Mouse (Mus musculus): Measurements from ENCODE around the gene Tmcc3.
A peak's percentile ranks its signal among the peaks of the same experiment; 100 is the strongest.

Gene Tmcc3

GRCm38 (mm10) chr10:94426000-94426920, 114.5 kb downstream of the Tmcc3 start:
- DNase-seq: peak; percentile 91 to 94

- peak in 1 of 2 experiments; percentile 24 for DNase-seq
Observed at GRCm38 (mm10) chr10:94426921-94427270, 115.1 kb downstream of the Tmcc3 start.

GRCm38 (mm10) chr10:94428186-94428942, 116.6 kb downstream of the Tmcc3 start:
- DNase-seq: no peak

DNA sequence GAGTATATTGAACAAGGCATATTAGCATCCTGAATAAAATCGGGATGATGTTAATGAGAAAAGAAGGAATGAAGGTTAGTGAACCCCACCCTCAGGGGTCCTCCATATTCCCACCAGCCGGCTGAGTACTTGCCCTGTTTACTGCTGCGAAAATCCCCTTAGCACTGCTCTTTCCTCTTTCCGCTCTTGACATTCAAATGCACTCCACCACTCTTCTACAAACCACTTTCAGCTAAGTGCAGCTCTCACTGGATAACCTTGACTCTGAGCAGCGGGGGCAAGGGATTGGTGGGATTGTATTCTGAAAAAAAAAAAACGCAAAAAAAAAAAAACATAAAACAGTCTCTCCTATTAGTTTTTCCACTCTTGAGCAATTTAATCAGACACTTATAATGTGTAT, 118.8 kb downstream of the Tmcc3 start:
- DNase-seq: peak; percentile 27 to 48

GRCm38 (mm10) chr10:94432933-94433332, 121.2 kb downstream of the Tmcc3 start:
- peak; percentile 67 to 77 for DNase-seq

DNA sequence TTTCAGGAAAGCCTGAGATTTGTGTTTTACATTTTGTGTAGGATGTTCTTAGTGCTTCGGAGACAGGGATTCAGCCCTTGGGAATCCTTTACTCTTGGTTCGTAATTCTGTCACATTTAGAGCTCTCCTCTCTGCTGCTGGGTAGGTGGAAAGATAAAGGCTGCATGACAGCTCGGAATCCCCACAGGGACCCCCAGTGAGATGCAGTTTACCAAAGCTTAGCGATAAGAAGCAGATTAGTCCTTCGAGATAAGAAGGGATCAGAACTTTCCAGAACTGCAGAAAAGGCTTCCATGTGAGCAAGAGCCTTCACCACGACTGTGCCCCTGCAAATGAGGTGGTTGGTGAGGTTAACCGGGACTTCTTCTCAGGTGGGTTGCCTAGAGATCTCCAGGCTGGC, 122.2 kb downstream of the Tmcc3 start:
- no peak for DNase-seq

DNA sequence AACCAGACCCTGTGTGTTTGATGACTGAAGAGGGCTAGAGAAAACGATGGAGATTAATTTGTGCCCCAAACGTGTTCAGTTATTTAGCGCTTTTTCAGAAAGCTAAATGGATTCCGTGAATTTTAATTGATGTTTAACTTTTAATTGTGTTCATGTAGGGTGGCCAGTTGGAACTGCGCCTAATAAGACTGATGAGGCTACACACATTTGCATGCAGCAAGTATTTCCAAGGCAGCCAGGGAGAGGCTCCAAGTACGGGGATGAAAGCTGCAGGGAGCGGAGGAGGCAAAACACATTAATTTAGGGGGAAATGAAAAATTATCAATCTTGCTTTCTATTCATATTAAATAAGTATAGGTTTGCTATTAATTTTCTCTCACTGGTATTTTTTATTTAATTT, 131.0 kb downstream of the Tmcc3 start:
- no peak for DNase-seq

GRCm38 (mm10) chr10:94443453-94443852, 131.7 kb downstream of the Tmcc3 start:
- DNase-seq: no peak

- no peak for DNase-seq
Observed at GRCm38 (mm10) chr10:94445192-94445591, 133.4 kb downstream of the Tmcc3 start.

- DNase-seq: no peak
Observed at GRCm38 (mm10) chr10:94446379-94447008, 134.7 kb downstream of the Tmcc3 start.

DNA sequence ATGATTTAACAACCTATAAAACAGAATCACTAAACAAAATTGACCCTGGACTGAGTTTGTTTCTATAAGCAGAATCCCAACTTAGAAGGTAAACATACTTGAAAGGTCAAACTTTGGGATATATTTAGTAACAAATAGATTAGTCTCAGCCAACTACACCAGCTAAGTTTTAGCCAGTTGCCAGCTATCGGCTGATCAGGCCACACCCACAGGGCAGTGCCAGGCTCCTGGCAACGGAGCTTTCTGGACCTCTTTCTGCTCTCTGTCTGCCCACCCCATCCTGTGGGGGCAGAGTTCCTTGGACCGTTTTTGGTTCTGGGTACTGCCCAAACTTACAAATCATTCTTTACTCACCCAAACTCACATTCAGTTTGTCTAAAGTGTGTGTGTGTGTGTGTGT, 137.9 kb downstream of the Tmcc3 start:
- DNase-seq: peak; percentile 42 to 69

DNA sequence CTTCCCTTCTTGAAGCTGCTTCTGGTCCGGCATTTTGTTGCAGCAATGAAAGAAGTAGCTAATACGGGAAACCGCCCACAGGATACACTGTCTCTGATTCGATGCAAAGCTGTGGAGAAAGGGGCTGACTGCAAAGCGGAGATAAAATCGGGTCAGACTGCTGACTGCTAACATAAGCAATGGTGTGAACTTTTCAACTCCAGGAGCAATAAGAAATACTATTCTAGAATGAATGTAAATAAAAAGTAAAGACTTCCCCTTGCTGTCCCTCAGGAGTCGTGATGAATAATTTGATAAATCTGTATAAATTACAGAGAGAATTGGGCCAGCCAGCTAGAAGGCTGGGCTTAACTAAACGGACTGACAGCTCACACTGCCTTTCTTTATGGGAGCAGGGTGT, 139.0 kb downstream of the Tmcc3 start:
- DNase-seq: peak in 1 of 2 experiments; percentile 12

DNA sequence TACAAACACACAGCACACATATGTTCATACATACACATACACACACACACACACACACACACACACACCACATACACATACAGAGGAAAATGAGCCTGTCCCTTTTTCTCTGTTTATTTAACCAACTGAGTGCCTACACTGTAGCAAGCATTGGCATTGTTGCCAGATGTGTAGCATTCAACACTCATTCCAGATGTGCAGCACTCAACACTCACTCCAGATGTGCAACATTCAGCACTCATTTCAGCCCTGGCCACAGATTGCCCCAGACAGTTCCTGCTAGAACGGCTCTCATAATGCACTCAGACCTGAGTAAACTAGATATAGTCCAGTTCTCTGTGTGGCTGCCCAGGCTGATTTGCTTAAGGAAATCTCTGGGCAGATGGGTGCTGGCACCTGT, 145.7 kb downstream of the Tmcc3 start:
- DNase-seq: no peak

GRCm38 (mm10) chr10:94458690-94459089, 146.9 kb downstream of the Tmcc3 start:
- DNase-seq: no peak

DNA sequence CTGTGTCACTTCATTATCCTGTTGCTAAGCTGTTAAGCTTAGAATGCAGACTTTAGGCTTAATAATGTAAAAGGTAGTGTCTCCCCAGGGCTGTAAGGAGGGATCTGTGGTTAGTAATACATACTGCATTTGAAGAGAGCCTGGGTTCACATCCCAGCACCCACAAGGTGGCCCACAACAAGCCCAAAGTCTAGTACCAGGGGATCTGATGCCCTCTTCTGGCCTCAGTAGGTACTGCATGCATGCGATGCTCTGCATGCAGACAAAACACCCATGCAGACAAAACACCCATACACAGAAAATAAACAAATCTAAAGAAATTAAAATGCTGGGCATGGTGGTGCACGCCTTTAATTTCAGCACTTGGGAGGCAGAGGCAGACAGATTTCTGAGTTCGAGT, 149.6 kb downstream of the Tmcc3 start:
- peak in 1 of 2 experiments; percentile 25 for DNase-seq

- DNase-seq: peak in 1 of 2 experiments; percentile 16
Observed at GRCm38 (mm10) chr10:94461871-94462270, 150.1 kb downstream of the Tmcc3 start.

DNA sequence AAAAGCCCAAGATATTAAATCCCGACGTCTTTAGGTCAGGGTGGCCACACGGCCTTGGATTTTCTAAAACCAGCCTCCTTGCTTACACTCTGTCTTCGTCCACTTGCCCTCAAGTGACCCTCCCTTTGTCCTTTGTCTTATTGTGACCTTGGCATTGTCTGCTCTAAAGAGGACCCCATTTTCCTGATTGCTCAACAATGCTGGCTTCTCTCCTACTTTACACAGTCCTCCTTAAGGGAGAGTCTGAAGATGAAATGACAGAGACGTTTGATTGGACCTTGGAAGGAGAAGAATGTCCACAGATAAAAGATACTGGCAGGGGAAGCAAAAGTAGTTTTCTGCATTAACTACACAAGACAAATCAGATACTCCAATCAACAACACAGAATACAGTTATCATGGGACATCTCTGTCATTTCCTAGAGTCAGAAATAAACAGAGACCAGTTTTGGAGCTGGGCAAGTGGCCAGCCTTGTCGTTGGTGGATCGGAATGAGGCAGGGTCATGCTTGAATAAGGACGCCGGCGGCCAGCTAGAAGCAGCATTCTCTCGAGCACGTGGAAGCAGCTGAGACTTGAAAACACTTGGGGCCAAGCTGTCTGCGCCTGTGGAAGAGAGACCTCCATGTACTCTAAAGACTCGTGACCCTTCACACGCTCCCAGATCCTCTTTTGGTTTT, 150.8 kb downstream of the Tmcc3 start:
- peak; percentile 93 for DNase-seq

DNA sequence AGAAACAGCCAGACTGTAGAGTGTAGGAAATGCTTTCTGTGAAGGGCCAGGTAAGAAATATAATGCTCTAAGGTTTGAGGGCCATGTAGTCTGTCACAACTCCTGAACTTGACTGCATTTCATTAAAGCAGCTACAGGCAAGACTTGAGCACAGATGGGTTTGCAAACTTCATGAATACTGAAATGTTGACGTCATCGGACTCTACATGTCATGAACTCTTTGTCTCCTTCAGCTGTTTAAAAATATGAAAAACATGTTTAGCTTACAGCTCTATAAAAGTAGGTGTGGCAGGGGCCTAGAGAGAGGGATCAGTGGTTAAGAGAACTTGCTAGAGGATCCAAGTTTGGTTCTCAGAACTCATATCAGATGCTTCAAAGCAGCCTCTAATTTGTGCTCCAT, 151.7 kb downstream of the Tmcc3 start:
- no peak for DNase-seq

DNA sequence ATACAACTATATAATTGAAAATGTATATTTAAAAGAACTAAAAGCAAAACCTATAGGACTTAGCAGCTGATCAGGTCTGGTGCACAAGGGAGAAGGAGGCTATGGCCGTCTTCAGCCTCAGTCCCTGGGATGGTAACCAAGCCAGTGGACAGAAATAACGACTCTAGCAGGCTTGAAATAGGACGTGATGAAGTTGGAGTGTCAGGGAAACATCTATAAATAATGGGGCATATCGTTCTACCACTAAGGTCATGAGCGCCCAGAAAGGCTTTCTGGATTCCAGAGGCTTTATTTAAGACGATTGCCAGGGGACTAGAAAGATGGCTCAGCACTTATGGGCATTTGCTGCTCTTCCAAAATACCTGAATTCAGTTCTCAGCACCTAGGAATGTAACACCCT, 153.9 kb downstream of the Tmcc3 start:
- no peak for DNase-seq

DNA sequence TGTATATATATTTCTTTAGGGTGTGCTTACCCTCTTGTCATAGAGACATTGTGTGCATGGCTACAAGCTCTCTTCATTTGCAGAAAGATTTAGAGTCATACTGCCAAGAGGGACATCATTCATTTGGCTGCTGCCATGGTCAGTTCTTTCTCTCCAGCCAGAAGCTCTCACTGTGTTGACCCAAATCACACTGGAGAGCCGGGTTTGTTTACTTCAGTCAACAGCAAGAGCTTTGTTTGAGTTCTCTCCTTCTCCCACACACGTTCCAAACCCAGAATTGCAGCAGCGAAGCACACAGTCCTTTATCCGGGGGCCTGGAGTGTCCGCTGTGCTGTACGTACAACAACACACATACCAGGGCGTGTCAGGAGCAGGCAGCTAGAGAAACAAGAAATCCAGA, 154.6 kb downstream of the Tmcc3 start:
- peak; percentile 64 to 75 for DNase-seq

GRCm38 (mm10) chr10:94471487-94471886, 159.7 kb downstream of the Tmcc3 start:
- DNase-seq: no peak

- DNase-seq: no peak
Observed at GRCm38 (mm10) chr10:94473501-94473900, 161.8 kb downstream of the Tmcc3 start.

DNA sequence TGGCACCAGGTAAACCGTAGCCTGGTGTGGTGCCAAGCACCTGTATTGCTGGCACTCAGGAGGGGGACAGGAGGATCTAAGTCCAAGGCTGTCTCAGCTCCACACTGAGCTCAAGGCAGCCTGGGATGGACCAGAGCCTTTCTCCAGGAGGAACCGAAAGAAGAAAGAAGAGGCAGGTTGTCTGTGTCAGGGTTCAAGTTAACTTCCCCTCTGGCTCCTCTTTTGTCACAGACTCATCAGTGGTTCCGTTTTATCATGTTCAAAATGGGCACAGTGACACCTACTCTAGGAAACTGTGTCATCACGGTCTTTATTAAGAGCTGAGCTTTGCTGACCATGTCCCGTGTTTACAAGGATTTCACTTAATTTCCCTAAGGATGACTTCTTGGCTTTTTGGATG, 162.4 kb downstream of the Tmcc3 start:
- no peak for DNase-seq
